Mouse (Mus musculus) liver, postnatal 0 days (tissue): ENCODE measurements around the gene Cd86.
A peak's percentile ranks its signal among the peaks of the same experiment; 100 is the strongest.

Experiments
- CTCF ChIP-seq: sonication (generic); IDR thresholded peaks from 2 replicates; pipeline ENCODE4 v1.5.1; 2016; ENCODE audit warnings: antibody characterized with exemption, low read depth
- EP300 ChIP-seq: IDR thresholded peaks from 2 replicates; pipeline ENCODE4 v1.6.1; 2016; ENCODE audit warnings: antibody characterized with exemption, low read depth, mild to moderate bottlenecking

GRCm38 (mm10) chr16:36622320-36622719 is 43.6 kb downstream of the Cd86 start:
- TF ChIP-seq CTCF (peak; percentile 42), EP300 (no peak)
